Mouse (Mus musculus) lung, postnatal 0 days (tissue): ENCODE measurements around the gene Frmd8. TPM values are rescaled to one million over a fixed set of nuclear protein-coding genes. Genes with fewer than 3 reads are reported as not detected.
A peak's percentile ranks its signal among the peaks of the same experiment; 100 is the strongest.

Source experiments
- ATAC-seq: fragments of 200-750 bp; cut with Nextera tagmentation; 2 replicates; pipeline ENCODE4 v1.8.0; 2017; ENCODE audit warnings: moderate library complexity
- DNase-seq: peaks from one replicate; pipeline ENCODE4 v3.0.0-alpha.2; 2016; ENCODE audit warnings: low spot score
- H3K27ac ChIP-seq: fragments of 300-500 bp; sonication (generic); 2 replicates; pipeline ENCODE4 v1.5.1; 2014; ENCODE audit warnings: antibody characterized with exemption, mild to moderate bottlenecking, low read length, mixed read lengths
- H3K27me3 ChIP-seq: fragments of 300-500 bp; sonication (generic); replicated peaks from 2 replicates; pipeline ENCODE4 v1.6.1; 2014; ENCODE audit warnings: low read length, mixed read lengths; ENCODE audit not compliant: insufficient read depth
- H3K36me3 ChIP-seq: fragments of 300-500 bp; sonication (generic); 2 replicates; pipeline ENCODE4 v1.6.1; 2014; ENCODE audit warnings: low read length, mixed read lengths; ENCODE audit not compliant: insufficient read depth
- H3K4me1 ChIP-seq: fragments of 300-500 bp; sonication (generic); 2 replicates; pipeline ENCODE4 v1.6.1; 2014; ENCODE audit warnings: antibody characterized with exemption, low read depth, low read length, mixed read lengths; ENCODE audit not compliant: insufficient read depth
- H3K4me2 ChIP-seq: fragments of 300-500 bp; sonication (generic); replicated peaks from 2 replicates; pipeline ENCODE4 v1.6.1; 2014; ENCODE audit warnings: low read depth, mild to moderate bottlenecking, low read length, moderate library complexity, mixed read lengths
- H3K4me3 ChIP-seq: fragments of 300-500 bp; sonication (generic); 2 replicates; pipeline ENCODE4 v1.5.1; 2014; ENCODE audit warnings: low read depth, low read length
- H3K9ac ChIP-seq: fragments of 300-500 bp; sonication (generic); replicated peaks from 2 replicates; pipeline ENCODE4 v1.6.1; 2014; ENCODE audit warnings: low read depth, mild to moderate bottlenecking
- H3K9me3 ChIP-seq: fragments of 300-500 bp; sonication (generic); 2 replicates; pipeline ENCODE4 v1.6.1; 2016; ENCODE audit warnings: low read length, mixed read lengths
- CTCF ChIP-seq: IDR thresholded peaks from 2 replicates; pipeline ENCODE4 v1.5.1; 2016; ENCODE audit warnings: antibody characterized with exemption, mild to moderate bottlenecking
- EP300 ChIP-seq: IDR thresholded peaks from 2 replicates; pipeline ENCODE4 v1.6.1; 2016; ENCODE audit warnings: antibody characterized with exemption, mild to moderate bottlenecking, control low read depth
- WGBS: fragments of 180-500 bp; shearing (Covaris S2); extraction: QIAGEN DNeasy Blood & Tissue Kit; methylation state at CpG from one replicate; pipeline ENCODE4 v1.1.7; 2014; 5-methylcytosine and 5-hydroxymethylcytosine counted together
- polyA plus RNA-seq: library from polyadenylated mRNA; unstranded; fragments of >200 nt; fragmentation: Nextera tagmentation; extraction: Ambion mirVana; gene quantifications from 2 replicates; pipeline ENCODE4 v1.2.1, GENCODE M21; 2015

Gene Frmd8
- polyA plus RNA-seq, 1 experiment from 2014 or later, result 35.1 TPM

- Histone ChIP-seq H3K9ac (no peak overlapping the region), H3K36me3 (peaks cover 36% of the 10 kb centered on the region), H3K27me3 (no peaks in the 10 kb centered on the region), H3K27ac (no peak overlapping the region), H3K4me2 (no peak overlapping the region), H3K4me3 (no peak overlapping the region), H3K9me3 (no peaks in the 10 kb centered on the region), H3K4me1 (peaks cover 7% of the 10 kb centered on the region; the same call in 1 of the 2 replicates)
- TF ChIP-seq EP300 (no peak), CTCF (no peak)
- ATAC-seq (no peak), DNase-seq (no peak)
- WGBS, result 82% methylated on average over 3 of the region's 3 CpGs
These were observed 32.2 kb upstream of the Frmd8 start for GRCm38 (mm10) chr19:5907275-5907674.

GRCm38 (mm10) chr19:5894002-5894678 lies 19.1 kb upstream of the Frmd8 start, which contains the start of gene Tigd3:
Gene Tigd3 (minus strand): TSS chr19:5894149.
- H3K27ac ChIP-seq, result no peak within 1 kb of the TSS
- peak within 1 kb of the TSS; percentile 43; the same call in 1 of the 2 replicates for H3K9ac ChIP-seq
- 2% methylated on average over 36 of the region's 36 CpGs for WGBS
- peak within 1 kb of the TSS; percentile 47 for H3K4me3 ChIP-seq
- H3K4me1 ChIP-seq, result peaks cover 3% of the 10 kb centered on the region; the same call in 1 of the 2 replicates
- no peaks in the 10 kb centered on the region for H3K9me3 ChIP-seq
- no peaks in the 10 kb centered on the region for H3K27me3 ChIP-seq
- H3K36me3 ChIP-seq, result peaks cover 7% of the 10 kb centered on the region
- TF ChIP-seq EP300 (no peak), CTCF (no peak)
- peak within 1 kb of the TSS; percentile 96 for H3K4me2 ChIP-seq
- peak; percentile 98 for ATAC-seq
- peak; percentile 97 for DNase-seq

GRCm38 (mm10) chr19:5893282-5894001 lies 18.4 kb upstream of the Frmd8 start:
- Histone ChIP-seq H3K36me3 (peaks cover 3% of the 10 kb centered on the region), H3K4me3 (peak overlapping the region; percentile 47), H3K4me2 (peak overlapping the region; percentile 96), H3K9me3 (no peaks in the 10 kb centered on the region), H3K27me3 (no peaks in the 10 kb centered on the region), H3K4me1 (peaks cover 3% of the 10 kb centered on the region; the same call in 1 of the 2 replicates), H3K27ac (no peak overlapping the region), H3K9ac (peak overlapping the region; percentile 43; the same call in 1 of the 2 replicates)
- WGBS, result 13% methylated on average over 18 of the region's 31 CpGs
- peak; percentile 25 for ATAC-seq
- TF ChIP-seq CTCF (no peak), EP300 (no peak)
- DNase-seq, result no peak

- 97% methylated on average over 13 of the region's 13 CpGs for WGBS
These were observed 17.7 kb upstream of the Frmd8 start for GRCm38 (mm10) chr19:5892735-5893134.

GRCm38 (mm10) chr19:5892262-5892661 lies 17.2 kb upstream of the Frmd8 start:
- TF ChIP-seq CTCF, result no peak
- TF ChIP-seq EP300, result no peak
- Histone ChIP-seq H3K4me2 (no peak overlapping the region), H3K27me3 (no peaks in the 10 kb centered on the region), H3K36me3 (no peaks in the 10 kb centered on the region), H3K27ac (no peak overlapping the region), H3K9me3 (no peaks in the 10 kb centered on the region), H3K9ac (no peak overlapping the region), H3K4me1 (peaks cover 3% of the 10 kb centered on the region; the same call in 1 of the 2 replicates), H3K4me3 (no peak overlapping the region)
- WGBS, result 91% methylated on average over 7 of the region's 7 CpGs
- no peak for ATAC-seq
- DNase-seq, result no peak

More at GRCm38 (mm10) chr19:5892735-5893134, 17.7 kb upstream of the Frmd8 start:
- H3K9me3 ChIP-seq, result no peaks in the 10 kb centered on the region
- no peaks in the 10 kb centered on the region for H3K27me3 ChIP-seq
- H3K9ac ChIP-seq, result no peak overlapping the region
- H3K4me1 ChIP-seq, result peaks cover 3% of the 10 kb centered on the region; the same call in 1 of the 2 replicates
- no peak overlapping the region for H3K27ac ChIP-seq
- H3K4me3 ChIP-seq, result no peak overlapping the region
- H3K4me2 ChIP-seq, result no peak overlapping the region
- TF ChIP-seq EP300, result no peak
- TF ChIP-seq CTCF, result no peak
- H3K36me3 ChIP-seq, result no peaks in the 10 kb centered on the region
- DNase-seq (no peak), ATAC-seq (no peak)

- DNase-seq (no peak), ATAC-seq (no peak)
- Histone ChIP-seq H3K4me3 (no peak overlapping the region), H3K27ac (no peak overlapping the region), H3K4me2 (no peak overlapping the region), H3K9me3 (no peaks in the 10 kb centered on the region), H3K36me3 (no peaks in the 10 kb centered on the region), H3K4me1 (peaks cover 3% of the 10 kb centered on the region; the same call in 1 of the 2 replicates), H3K9ac (no peak overlapping the region), H3K27me3 (no peaks in the 10 kb centered on the region)
- TF ChIP-seq CTCF (no peak), EP300 (no peak)
- 91% methylated on average over 12 of the region's 12 CpGs for WGBS
These were observed 16.6 kb upstream of the Frmd8 start for GRCm38 (mm10) chr19:5891521-5892258.
